Mouse (Mus musculus) MEL (cell line): ENCODE data around the gene Sox11. TPM values are rescaled to one million over a fixed set of nuclear protein-coding genes. Genes with fewer than 3 reads are reported as not detected.

Experiments used
- DNase-seq: peaks from one replicate; pipeline ENCODE4 v3.0.0; 2011; ENCODE audit warnings: low read depth, low spot score
- H3K27ac ChIP-seq: 2 replicates; pipeline ENCODE4 v1.5.1; 2012; ENCODE audit warnings: low read depth, mild to moderate bottlenecking, control low read depth, low read length, moderate library complexity; ENCODE audit not compliant: control insufficient read depth
- H3K27me3 ChIP-seq, 2 experiments: fragments of 150-350 bp in 1 of 2; sonication (generic) in 1 of 2; 2 replicates each; pipeline ENCODE4 v1.6.1; 2012; ENCODE audit warnings: low read length in 2 of 2, mild to moderate bottlenecking in 2 of 2, improper control_type of control experiment in 1 of 2, moderate library complexity in 1 of 2; ENCODE audit not compliant: insufficient read depth in 2 of 2, control insufficient read depth in 1 of 2
- H3K36me3 ChIP-seq, 2 experiments: 2 replicates each; pipeline ENCODE4 v1.6.1; 2012 to 2014; ENCODE audit warnings: low read length in 2 of 2, improper control_type of control experiment in 1 of 2, inconsistent platforms in 1 of 2, mild to moderate bottlenecking in 1 of 2; ENCODE audit not compliant: insufficient read depth in 2 of 2, control insufficient read depth in 1 of 2
- H3K4me1 ChIP-seq, 2 experiments: fragments of 150-350 bp in 1 of 2; sonication (generic) in 1 of 2; 2 replicates each; pipeline ENCODE4 v1.6.1; 2012; ENCODE audit warnings: low read length in 2 of 2, improper control_type of control experiment in 1 of 2, mild to moderate bottlenecking in 1 of 2; ENCODE audit not compliant: insufficient read depth in 2 of 2, control insufficient read depth in 1 of 2
- H3K4me3 ChIP-seq, 2 experiments: fragments of 150-350 bp in 1 of 2; sonication (generic) in 1 of 2; 2 replicates each; pipeline ENCODE4 v1.5.1; 2012; ENCODE audit warnings: low read depth in 2 of 2, low read length in 2 of 2, mild to moderate bottlenecking in 2 of 2, moderate library complexity in 2 of 2, control low read depth in 1 of 2, improper control_type of control experiment in 1 of 2; ENCODE audit not compliant: control insufficient read depth in 1 of 2, insufficient read depth in 1 of 2
- H3K79me2 ChIP-seq: 2 replicates; pipeline ENCODE4 v1.6.1; 2012; ENCODE audit warnings: mild to moderate bottlenecking, low read length, moderate library complexity; ENCODE audit not compliant: control insufficient read depth, poor library complexity, insufficient read depth
- H3K9ac ChIP-seq: 2 replicates; pipeline ENCODE4 v1.6.1; 2012; ENCODE audit warnings: low read depth, mild to moderate bottlenecking, control low read depth, low read length, moderate library complexity; ENCODE audit not compliant: control insufficient read depth, poor library complexity, severe bottlenecking
- H3K9me3 ChIP-seq: fragments of 150-350 bp; sonication (generic); replicated peaks from 2 replicates; pipeline ENCODE4 v1.6.1; 2012; ENCODE audit warnings: mild to moderate bottlenecking, low read length, improper control_type of control experiment, moderate library complexity; ENCODE audit not compliant: insufficient read depth
- CHD1 ChIP-seq: IDR thresholded peaks from 2 replicates; pipeline ENCODE4 v1.6.1; 2012; ENCODE audit warnings: low read depth, mild to moderate bottlenecking, inconsistent platforms, low read length, improper control_type of control experiment
- CHD2 ChIP-seq: IDR thresholded peaks from 2 replicates; pipeline ENCODE4 v1.6.1; 2011; ENCODE audit warnings: low read length, improper control_type of control experiment
- E2F4 ChIP-seq: IDR thresholded peaks from 2 replicates; pipeline ENCODE4 v1.6.1; 2011; ENCODE audit warnings: low read depth, low read length, improper control_type of control experiment, borderline replicate concordance
- ETS1 ChIP-seq: IDR thresholded peaks from 2 replicates; pipeline ENCODE4 v1.6.1; 2012; ENCODE audit warnings: low read depth, mild to moderate bottlenecking, inconsistent platforms, low read length, improper control_type of control experiment, moderate library complexity
- GABPA ChIP-seq: IDR thresholded peaks from 2 replicates; pipeline ENCODE4 v1.6.1; 2012; ENCODE audit warnings: low read depth, mild to moderate bottlenecking, inconsistent platforms, low read length, improper control_type of control experiment, moderate library complexity
- GATA1 ChIP-seq: IDR thresholded peaks from 2 replicates; pipeline ENCODE4 v1.6.1; 2011; ENCODE audit warnings: low read depth, low read length, improper control_type of control experiment
- MAZ ChIP-seq: IDR thresholded peaks from 2 replicates; pipeline ENCODE4 v1.6.1; 2012; ENCODE audit warnings: low read depth, mild to moderate bottlenecking, inconsistent platforms, low read length, improper control_type of control experiment
- MEF2A ChIP-seq: IDR thresholded peaks from 2 replicates; pipeline ENCODE4 v1.6.1; 2014; ENCODE audit warnings: low read depth, mild to moderate bottlenecking, inconsistent platforms, low read length, improper control_type of control experiment; ENCODE audit not compliant: poor library complexity, insufficient replicate concordance, severe bottlenecking; ENCODE audit errors: extremely low read depth
- MYB ChIP-seq: IDR thresholded peaks from 2 replicates; pipeline ENCODE4 v1.6.1; 2011; ENCODE audit warnings: mild to moderate bottlenecking, low read depth, low read length, improper control_type of control experiment
- NELFE ChIP-seq: IDR thresholded peaks from 2 replicates; pipeline ENCODE4 v1.6.1; 2011; ENCODE audit warnings: low read depth, low read length, improper control_type of control experiment
- POLR2A ChIP-seq, 2 experiments: IDR thresholded peaks; 2 replicates each; pipeline ENCODE4 v1.6.1; 2011 to 2012; ENCODE audit warnings: low read length in 2 of 2, mild to moderate bottlenecking in 2 of 2, control low read depth in 1 of 2, improper control_type of control experiment in 1 of 2, low read depth in 1 of 2, moderate library complexity in 1 of 2; ENCODE audit not compliant: control insufficient read depth in 1 of 2, insufficient read depth in 1 of 2, poor library complexity in 1 of 2
- RCOR1 ChIP-seq: IDR thresholded peaks from 2 replicates; pipeline ENCODE4 v1.6.1; 2012; ENCODE audit warnings: low read depth, mild to moderate bottlenecking, inconsistent platforms, low read length, improper control_type of control experiment
- SIN3A ChIP-seq: IDR thresholded peaks from 2 replicates; pipeline ENCODE4 v1.6.1; 2012; ENCODE audit warnings: low read length, improper control_type of control experiment, inconsistent platforms
- SMC3 ChIP-seq: IDR thresholded peaks from 2 replicates; pipeline ENCODE4 v1.6.1; 2011; ENCODE audit warnings: low read depth, low read length, improper control_type of control experiment
- TBP ChIP-seq: IDR thresholded peaks from 2 replicates; pipeline ENCODE4 v1.8.0; 2011; ENCODE audit warnings: low read depth, low read length, improper control_type of control experiment
- USF1 ChIP-seq: IDR thresholded peaks from 2 replicates; pipeline ENCODE4 v1.6.1; 2014; ENCODE audit warnings: low read depth, mild to moderate bottlenecking, inconsistent platforms, low read length, improper control_type of control experiment, moderate library complexity
- ZKSCAN1 ChIP-seq: IDR thresholded peaks from 2 replicates; pipeline ENCODE4 v1.6.1; 2012; ENCODE audit warnings: low read depth, mild to moderate bottlenecking, inconsistent platforms, low read length, improper control_type of control experiment, moderate library complexity
- ZNF384 ChIP-seq: IDR thresholded peaks from 2 replicates; pipeline ENCODE4 v1.6.1; 2012; ENCODE audit warnings: low read depth, mild to moderate bottlenecking, inconsistent platforms, low read length, improper control_type of control experiment
- polyA plus RNA-seq, 2 experiments: library from polyadenylated mRNA; stranded (reverse) in 1 of 2; unstranded in 1 of 2; fragments of >175 nt in 1 of 2; fragments of >200 nt in 1 of 2; gene quantifications; 2 replicates each; pipeline versions ENCODE4 v1.2.1 to v1.2.4; 2012; ENCODE audit warnings: low replicate concordance in 2 of 2, low read depth in 1 of 2; ENCODE audit not compliant: insufficient read length in 2 of 2, insufficient read depth in 1 of 2, missing spikeins in 1 of 2
- total RNA-seq: library from RNA; depleted of rRNA; stranded (reverse); fragments of 300-350 nt; gene quantifications from 2 replicates; pipeline ENCODE4 v1.2.3, GENCODE M21; 2012

The Sox11 gene
- total and polyA plus RNA-seq, 3 experiments, result not detected

DNA sequence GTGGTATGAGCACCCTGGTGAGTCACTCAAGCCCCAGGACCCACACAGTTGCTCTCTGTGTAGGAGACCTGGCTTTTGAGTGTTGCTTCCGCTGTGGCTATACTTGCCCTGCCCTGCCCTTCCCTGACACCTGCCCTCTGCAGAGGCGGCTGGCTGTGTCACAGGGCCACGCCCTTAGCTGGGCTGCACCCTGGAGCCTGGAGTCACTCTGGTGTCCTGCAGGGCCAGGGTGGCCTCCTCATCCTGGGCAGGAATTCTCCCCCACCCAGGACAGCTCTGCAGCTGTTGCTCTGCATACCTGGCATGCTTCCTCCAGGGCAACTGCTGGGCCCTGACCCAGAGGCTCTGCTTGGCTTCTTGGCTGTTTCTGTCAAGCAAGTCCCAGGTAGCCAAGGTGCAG is 48.1 kb upstream of the Sox11 start:
- no peaks in the 10 kb centered on the region for H3K27me3 ChIP-seq
- H3K79me2 ChIP-seq, result no peaks in the 10 kb centered on the region
- no peak overlapping the region for H3K9ac ChIP-seq
- TF ChIP-seq NELFE (no peak), GABPA (no peak), MYB (no peak), MAZ (no peak), CHD2 (no peak), POLR2A (IDR thresholded peaks at IDR 0.05; ENCODE audit: control insufficient read depth in 1 of 2, insufficient read depth in 1 of 2, low read depth in 1 of 2, low read length in 2 of 2, poor library complexity in 1 of 2) (no peak)
- TF ChIP-seq, all 39 proteins: peak for 0
- DNase-seq, result no peak
- no peak overlapping the region for H3K4me3 ChIP-seq
- H3K36me3 ChIP-seq, result no peaks in the 10 kb centered on the region
- H3K4me1 ChIP-seq, result no peaks in the 10 kb centered on the region
- no peak overlapping the region for H3K27ac ChIP-seq
- no peaks in the 10 kb centered on the region for H3K9me3 ChIP-seq

GRCm38 (mm10) chr12:27389429-27389828 is 47.1 kb upstream of the Sox11 start:
- DNase-seq, result no peak
- H3K36me3 ChIP-seq, result no peaks in the 10 kb centered on the region
- H3K79me2 ChIP-seq, result no peaks in the 10 kb centered on the region
- no peaks in the 10 kb centered on the region for H3K27me3 ChIP-seq
- no peak overlapping the region for H3K9ac ChIP-seq
- no peak for TF ChIP-seq USF1
- TF ChIP-seq E2F4, result no peak
- TF ChIP-seq SMC3, result no peak
- TF ChIP-seq MEF2A, result no peak
- TF ChIP-seq CHD1, result no peak
- TF ChIP-seq POLR2A (IDR thresholded peaks at IDR 0.05; ENCODE audit: control insufficient read depth in 1 of 2, insufficient read depth in 1 of 2, low read depth in 1 of 2, low read length in 2 of 2, poor library complexity in 1 of 2), result no peak
- no peak for TF ChIP-seq SIN3A
- no peak for TF ChIP-seq ETS1
- TF ChIP-seq CHD2, result no peak
- TF ChIP-seq RCOR1, result no peak
- TF ChIP-seq TBP, result no peak
- no peak for TF ChIP-seq ZNF384
- no peak for TF ChIP-seq ZKSCAN1
- no peak for TF ChIP-seq GATA1
- no peaks in the 10 kb centered on the region for H3K9me3 ChIP-seq
- H3K27ac ChIP-seq, result no peak overlapping the region
- H3K4me3 ChIP-seq, result no peak overlapping the region
- H3K4me1 ChIP-seq, result no peaks in the 10 kb centered on the region
